Mouse (Mus musculus): ENCODE data around the gene Tubb5.

The Tubb5 gene

DNA sequence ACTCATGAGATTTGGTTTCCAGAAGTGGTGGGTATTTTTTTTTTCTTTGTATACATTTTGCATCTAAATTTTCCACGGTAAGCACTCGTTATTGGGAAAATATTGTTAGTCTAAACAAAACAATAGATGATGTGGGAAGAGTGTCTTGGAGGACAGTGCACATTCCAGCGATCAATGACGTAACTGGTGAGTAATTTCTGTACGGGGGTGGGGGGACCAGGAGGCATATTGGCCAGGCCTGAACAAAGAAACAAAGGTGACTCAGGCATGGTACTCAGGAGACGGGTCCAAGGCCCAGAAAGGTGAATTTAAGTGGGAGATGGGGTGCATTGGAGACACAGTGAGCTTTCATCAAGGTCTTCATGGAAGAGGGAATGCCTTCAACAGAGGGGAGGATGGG lies 42.5 kb downstream of the Tubb5 start:
- DNase-seq (ENCODE audit: low spot score), result no peak

DNA sequence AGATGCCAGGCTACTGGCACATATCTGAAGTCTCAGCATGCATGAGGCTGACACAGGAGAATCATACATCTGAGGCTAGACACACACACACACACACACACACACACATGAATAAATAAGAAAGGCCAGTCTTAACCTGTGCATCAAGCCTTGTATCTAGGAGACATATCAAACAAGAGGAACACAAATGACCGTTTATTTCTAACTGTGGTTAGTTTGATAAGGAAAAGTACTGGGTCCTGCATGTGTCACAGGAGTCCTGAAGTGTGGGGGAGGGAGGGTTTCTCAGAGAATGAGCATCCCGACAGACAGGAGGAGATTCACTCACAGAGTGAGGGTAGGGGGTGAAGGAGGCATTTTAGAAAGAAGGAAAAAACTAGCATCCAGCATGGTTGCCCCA lies 43.0 kb downstream of the Tubb5 start:
- no peak for DNase-seq (ENCODE audit: low spot score)

DNA sequence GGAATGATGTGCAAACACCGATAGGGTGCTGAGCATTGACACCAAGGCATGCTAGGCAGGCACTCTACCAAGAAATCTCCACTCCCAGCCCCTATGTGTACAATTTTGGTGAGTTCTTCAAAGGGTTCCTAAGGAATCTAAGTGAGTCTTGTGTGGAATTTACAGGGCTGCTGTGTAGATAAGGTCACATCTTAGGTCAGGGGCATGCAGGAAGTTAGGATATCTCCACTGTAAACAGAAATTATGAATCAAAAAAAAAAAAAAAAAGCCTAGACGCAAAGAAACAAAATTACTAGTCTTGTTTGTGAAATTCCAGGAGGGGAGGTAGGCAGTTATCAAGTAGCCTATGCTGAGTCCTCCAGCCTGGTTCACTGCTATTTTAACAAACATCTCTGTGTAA lies 45.3 kb downstream of the Tubb5 start:
- no peak for DNase-seq (ENCODE audit: low spot score)

DNA sequence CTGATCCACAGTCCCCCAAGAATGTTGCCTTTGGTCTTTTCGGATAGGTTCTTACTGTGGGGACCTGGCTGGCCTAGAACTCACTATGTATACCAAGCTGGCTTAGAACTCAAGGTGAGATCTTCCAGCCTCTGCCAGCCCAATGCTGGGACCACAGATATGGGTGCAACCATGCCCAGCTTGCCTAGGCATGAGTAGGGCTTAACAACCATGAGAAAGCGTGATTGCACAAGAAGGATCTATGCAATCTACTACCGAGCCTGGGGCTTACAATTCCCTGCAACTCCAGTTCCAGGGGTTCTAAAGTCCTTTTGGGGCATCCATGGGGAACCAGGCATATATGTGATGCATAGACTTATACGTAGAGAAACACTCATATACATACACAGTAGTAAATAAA lies 47.2 kb downstream of the Tubb5 start:
- no peak for DNase-seq (ENCODE audit: low spot score)

DNA sequence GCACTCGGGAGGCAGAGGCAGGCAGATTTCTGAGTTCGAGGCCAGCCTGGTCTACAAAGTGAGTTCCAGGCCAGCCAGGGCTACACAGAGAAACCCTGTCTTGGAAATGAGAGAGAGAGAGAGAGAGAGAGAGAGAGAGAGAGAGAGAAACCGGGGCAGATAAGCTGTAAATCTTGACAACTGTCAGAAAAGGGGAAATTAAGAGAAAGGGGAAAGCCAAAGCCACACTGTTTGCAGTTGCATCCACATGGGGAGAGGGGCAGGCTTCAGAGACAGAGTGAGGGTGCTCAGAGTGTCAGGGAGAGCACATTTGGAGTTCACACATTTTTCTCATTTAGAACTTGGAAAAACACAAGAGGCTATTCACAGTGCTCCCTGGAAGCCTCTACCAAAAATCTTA lies 50.1 kb downstream of the Tubb5 start:
- DNase-seq (ENCODE audit: low spot score), result no peak

DNA sequence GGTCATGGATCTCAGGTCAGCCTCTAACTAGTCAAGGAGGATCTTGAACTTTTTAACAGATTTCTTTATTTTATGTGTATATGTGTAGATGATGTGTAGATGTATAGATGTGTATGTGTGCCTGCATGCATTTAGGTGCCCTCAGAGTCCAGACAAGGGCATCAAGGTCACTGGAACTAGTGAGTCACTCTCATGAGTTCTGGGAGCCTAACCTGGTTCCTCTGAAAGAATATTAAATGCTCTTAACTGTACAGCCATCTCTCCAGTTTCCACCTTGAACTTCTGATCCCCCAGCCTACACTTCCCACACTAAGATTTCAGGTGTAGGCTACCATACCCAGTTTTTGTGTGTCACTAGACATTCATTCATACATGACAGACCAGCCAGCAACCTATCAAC lies 50.6 kb downstream of the Tubb5 start:
- no peak for DNase-seq (ENCODE audit: low spot score)

DNA sequence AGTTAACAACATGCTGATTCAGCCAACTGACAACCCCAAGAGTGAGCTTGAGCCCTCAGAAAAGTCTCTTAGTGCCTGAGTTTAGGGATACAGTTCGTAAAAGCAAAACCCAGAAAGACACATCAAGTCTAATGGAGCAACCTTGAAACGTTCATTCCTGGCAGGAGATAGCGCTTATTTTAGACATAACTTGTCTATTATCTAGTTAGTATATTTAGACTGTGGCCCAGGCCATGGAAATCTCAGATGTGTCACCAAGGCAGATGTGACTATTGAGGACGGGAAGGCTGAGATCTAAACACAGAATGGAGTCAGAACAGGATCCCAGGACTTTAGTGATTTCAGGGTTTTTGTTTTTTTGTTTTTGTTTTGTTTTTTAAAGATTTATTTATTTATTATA lies 53.0 kb downstream of the Tubb5 start:
- no peak for DNase-seq (ENCODE audit: low spot score)

DNA sequence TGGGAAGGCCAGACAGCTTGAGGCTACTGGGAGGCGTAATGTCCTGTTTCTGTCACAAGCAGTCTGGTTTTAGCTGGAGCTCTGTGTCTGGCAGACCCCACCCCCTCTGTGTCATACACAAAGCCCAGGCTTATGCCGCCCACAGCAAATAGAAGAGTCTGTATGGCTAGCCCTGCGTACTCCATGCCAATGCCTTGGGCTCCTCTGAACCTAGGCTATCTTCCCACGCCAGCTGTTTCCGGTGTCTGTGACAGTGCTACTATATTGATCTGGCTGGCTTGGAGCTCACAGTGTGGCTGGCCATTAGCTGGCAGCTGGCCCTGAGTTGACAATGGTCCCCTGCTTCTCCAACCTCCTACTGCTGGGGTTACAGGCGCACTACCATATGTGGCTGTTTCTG lies 54.2 kb downstream of the Tubb5 start:
- DNase-seq (ENCODE audit: low spot score), result no peak
